Mouse (Mus musculus): Measurements from ENCODE around the gene Nwd2. TPM values are rescaled to one million over a fixed set of nuclear protein-coding genes. Genes with fewer than 3 reads are reported as not detected.

Nwd2 gene
- polyA plus RNA-seq, 1 experiment from 2014 or later, result 21.8 TPM

DNA sequence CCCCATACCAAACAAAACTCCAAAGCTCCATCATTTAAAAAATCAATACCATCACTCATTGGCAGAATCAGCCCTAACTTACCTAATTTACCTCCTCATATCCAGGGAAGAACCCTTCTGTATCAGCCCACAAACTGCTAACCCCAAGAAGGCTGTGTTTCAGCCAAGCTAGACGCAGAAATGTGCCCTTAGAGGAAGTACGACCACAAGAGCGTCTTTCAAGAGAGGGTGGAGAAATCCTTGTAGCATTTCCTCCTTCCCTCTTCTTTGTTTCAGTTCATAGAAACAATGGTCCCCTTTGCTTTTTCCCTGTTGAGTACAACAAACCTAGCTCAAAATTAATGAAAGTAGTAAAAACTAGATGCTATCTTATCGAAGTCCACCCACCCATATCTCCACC, 182.2 kb downstream of the Nwd2 start:
- H3K4me3 ChIP-seq (replicated peaks; ENCODE audit: low read length), result no peak overlapping the region
- H3K9ac ChIP-seq, result no peak overlapping the region
- DNase-seq (ENCODE audit: low spot score) (no peak), ATAC-seq (ENCODE audit: low FRiP score) (no peak)
- no peak overlapping the region for H3K4me2 ChIP-seq (replicated peaks)
- 87% methylated on average over 4 of the region's 4 CpGs for WGBS
- H3K27ac ChIP-seq, result no peak overlapping the region
- H3K27me3 ChIP-seq (ENCODE audit: control insufficient read depth, insufficient read depth, low read length), result no peaks in the 10 kb centered on the region
- no peaks in the 10 kb centered on the region for H3K9me3 ChIP-seq (ENCODE audit: control insufficient read depth, low read length)
- no peaks in the 10 kb centered on the region for H3K36me3 ChIP-seq (replicated peaks; ENCODE audit: control insufficient read depth, insufficient read depth)
- no peaks in the 10 kb centered on the region for H3K4me1 ChIP-seq (replicated peaks; ENCODE audit: control insufficient read depth, insufficient read depth, low read length)

DNA sequence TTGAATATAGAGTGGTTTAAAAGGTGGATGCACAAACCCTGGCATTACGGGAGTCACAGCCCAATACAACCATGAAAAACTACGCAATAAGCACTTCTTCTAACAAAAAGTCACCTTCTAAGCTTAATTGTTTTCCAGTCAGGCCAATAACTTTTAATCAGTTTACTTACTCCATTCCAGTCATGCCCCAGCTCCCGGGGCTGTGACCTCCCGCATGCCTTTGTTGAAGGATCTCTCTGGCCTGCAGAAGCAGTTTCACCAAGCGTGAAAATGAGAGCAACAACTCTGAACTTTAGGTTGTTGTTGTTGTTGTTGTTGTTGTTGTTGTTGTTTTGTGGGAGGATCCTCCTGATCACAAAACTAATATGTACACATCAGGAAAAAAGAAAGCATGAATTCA, 185.1 kb downstream of the Nwd2 start:
- WGBS, result 60% methylated on average over 5 of the region's 5 CpGs
- no peak for ATAC-seq (ENCODE audit: low FRiP score)

DNA sequence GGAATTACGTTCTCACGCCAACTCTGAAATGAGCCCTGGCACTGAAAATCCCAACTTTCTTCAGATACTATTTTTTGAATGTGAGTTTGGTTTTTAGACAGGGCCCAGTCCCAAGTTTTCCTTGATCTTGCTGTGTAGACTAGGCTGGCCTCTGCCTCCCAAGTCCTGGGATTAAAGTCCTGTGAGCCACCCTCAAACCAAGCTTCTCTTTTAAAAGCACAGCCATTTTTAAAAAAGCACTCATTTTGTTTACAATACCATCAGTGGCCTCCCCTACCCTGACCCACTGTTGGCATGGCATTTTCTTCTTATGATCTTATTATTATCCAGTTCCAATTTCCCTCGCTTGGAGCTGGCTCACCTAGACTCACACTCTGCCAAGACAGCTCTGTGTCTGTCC, 185.5 kb downstream of the Nwd2 start:
- DNase-seq (ENCODE audit: low spot score) (no peak), ATAC-seq (ENCODE audit: low FRiP score) (no peak)
- Histone ChIP-seq H3K4me3 (replicated peaks; ENCODE audit: low read length) (no peak overlapping the region), H3K27me3 (ENCODE audit: control insufficient read depth, insufficient read depth, low read length) (no peaks in the 10 kb centered on the region), H3K9me3 (ENCODE audit: control insufficient read depth, low read length) (no peaks in the 10 kb centered on the region), H3K36me3 (replicated peaks; ENCODE audit: control insufficient read depth, insufficient read depth) (no peaks in the 10 kb centered on the region), H3K9ac (no peak overlapping the region), H3K27ac (no peak overlapping the region), H3K4me1 (replicated peaks; ENCODE audit: control insufficient read depth, insufficient read depth, low read length) (no peaks in the 10 kb centered on the region), H3K4me2 (replicated peaks) (no peak overlapping the region)
- 79% methylated on average over 3 of the region's 3 CpGs for WGBS

More for the DNA sequence above, 185.1 kb downstream of the Nwd2 start:
- no peak overlapping the region for H3K27ac ChIP-seq
- H3K9ac ChIP-seq, result no peak overlapping the region
- H3K36me3 ChIP-seq (replicated peaks; ENCODE audit: control insufficient read depth, insufficient read depth), result no peaks in the 10 kb centered on the region
- no peaks in the 10 kb centered on the region for H3K4me1 ChIP-seq (replicated peaks; ENCODE audit: control insufficient read depth, insufficient read depth, low read length)
- no peaks in the 10 kb centered on the region for H3K27me3 ChIP-seq (ENCODE audit: control insufficient read depth, insufficient read depth, low read length)
- no peaks in the 10 kb centered on the region for H3K9me3 ChIP-seq (ENCODE audit: control insufficient read depth, low read length)
- no peak for DNase-seq (ENCODE audit: low spot score)
- H3K4me2 ChIP-seq (replicated peaks), result no peak overlapping the region
- H3K4me3 ChIP-seq (replicated peaks; ENCODE audit: low read length), result no peak overlapping the region

DNA sequence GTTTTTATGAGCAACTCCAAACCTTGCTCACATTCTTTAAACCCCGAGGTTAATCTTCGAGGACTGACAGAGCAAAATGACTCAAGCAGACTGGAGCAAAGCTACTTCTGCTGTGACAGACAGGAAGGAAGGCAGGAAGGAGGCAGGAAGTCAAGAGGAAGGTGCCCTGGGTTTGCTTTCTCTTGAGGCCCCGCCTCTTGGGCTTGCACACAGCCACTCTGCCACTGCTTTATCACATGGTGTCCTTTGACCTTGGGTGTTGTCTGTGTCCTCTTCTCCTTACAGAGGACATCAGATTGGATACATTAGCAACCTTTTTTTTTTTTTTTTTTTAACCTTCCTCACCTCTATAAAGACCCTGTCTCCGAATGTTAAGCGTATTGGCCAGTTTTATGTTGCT, 188.2 kb downstream of the Nwd2 start:
- 85% methylated on average over 5 of the region's 5 CpGs for WGBS
- no peak for DNase-seq (ENCODE audit: low spot score)

DNA sequence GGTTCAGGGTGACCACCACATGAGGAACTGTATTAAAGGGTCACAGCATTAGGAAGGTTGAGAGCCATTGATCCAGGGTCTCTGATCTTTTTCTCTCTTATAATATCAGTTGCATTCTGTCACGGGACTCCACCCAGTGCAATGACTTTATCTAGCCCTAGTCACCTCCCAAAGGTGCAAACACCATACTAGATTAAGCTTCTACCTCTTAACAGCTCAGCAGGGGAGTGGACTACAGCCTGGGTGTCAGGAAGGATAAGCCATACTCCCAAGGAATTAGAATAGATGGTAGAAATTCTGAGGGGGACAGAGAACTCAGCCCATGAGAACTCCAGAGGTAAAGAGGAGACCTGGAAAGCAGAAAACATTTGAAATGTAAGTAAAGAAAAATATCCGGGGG, 188.9 kb downstream of the Nwd2 start:
- 92% methylated on average over 2 of the region's 2 CpGs for WGBS

More for the DNA sequence above, 188.2 kb downstream of the Nwd2 start:
- no peaks in the 10 kb centered on the region for H3K27me3 ChIP-seq (ENCODE audit: control insufficient read depth, insufficient read depth, low read length)
- ATAC-seq (ENCODE audit: low FRiP score), result no peak
- H3K4me3 ChIP-seq (replicated peaks; ENCODE audit: low read length), result no peak overlapping the region
- H3K4me1 ChIP-seq (replicated peaks; ENCODE audit: control insufficient read depth, insufficient read depth, low read length), result no peaks in the 10 kb centered on the region
- H3K4me2 ChIP-seq (replicated peaks), result no peak overlapping the region
- no peaks in the 10 kb centered on the region for H3K9me3 ChIP-seq (ENCODE audit: control insufficient read depth, low read length)
- no peak overlapping the region for H3K9ac ChIP-seq
- H3K27ac ChIP-seq, result no peak overlapping the region
- H3K36me3 ChIP-seq (replicated peaks; ENCODE audit: control insufficient read depth, insufficient read depth), result no peaks in the 10 kb centered on the region

DNA sequence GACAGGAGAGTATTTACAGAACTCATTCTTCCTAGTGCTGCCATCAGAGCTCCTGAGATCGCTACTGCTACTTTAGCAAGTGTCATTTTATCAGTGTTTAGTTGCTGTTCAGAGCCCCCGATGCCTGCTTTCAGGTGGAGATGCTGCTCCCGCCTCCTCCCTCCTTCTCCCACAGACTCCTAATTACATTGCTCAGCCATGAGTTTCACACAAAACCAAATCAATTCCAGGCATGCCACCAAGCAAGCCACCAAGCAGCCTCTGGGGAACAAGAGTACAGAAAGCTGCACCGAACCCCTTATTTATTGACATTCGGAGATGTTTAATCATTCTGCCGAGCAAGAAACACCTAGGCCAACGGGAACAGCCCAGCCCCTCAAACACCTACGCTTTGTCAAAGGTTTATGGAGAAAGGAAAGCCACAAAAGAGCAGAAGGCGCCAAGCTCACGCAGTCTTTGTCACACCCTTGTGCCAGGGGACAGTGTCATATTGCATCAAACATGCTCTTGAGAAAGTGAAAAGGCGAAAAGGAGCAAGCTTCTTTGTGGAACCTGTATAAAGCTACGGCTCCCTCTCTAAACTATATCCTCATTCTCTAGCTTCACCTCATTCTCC, 191.0 kb downstream of the Nwd2 start:
- no peaks in the 10 kb centered on the region for H3K27me3 ChIP-seq (ENCODE audit: control insufficient read depth, insufficient read depth, low read length)
- 66% methylated on average over 12 of the region's 12 CpGs for WGBS
- H3K27ac ChIP-seq, result no peak overlapping the region
- ATAC-seq (ENCODE audit: low FRiP score) (0 out of 2 replicates have a peak, but pooled peaks have one; percentile 55), DNase-seq (ENCODE audit: low spot score) (peak; percentile 29)
- H3K9me3 ChIP-seq (ENCODE audit: control insufficient read depth, low read length), result no peaks in the 10 kb centered on the region
- no peak overlapping the region for H3K4me2 ChIP-seq (replicated peaks)
- no peaks in the 10 kb centered on the region for H3K36me3 ChIP-seq (replicated peaks; ENCODE audit: control insufficient read depth, insufficient read depth)
- no peak overlapping the region for H3K4me3 ChIP-seq (replicated peaks; ENCODE audit: low read length)
- H3K4me1 ChIP-seq (replicated peaks; ENCODE audit: control insufficient read depth, insufficient read depth, low read length), result no peaks in the 10 kb centered on the region
- no peak overlapping the region for H3K9ac ChIP-seq

More for the DNA sequence above, 188.9 kb downstream of the Nwd2 start:
- no peaks in the 10 kb centered on the region for H3K36me3 ChIP-seq (replicated peaks; ENCODE audit: control insufficient read depth, insufficient read depth)
- H3K4me2 ChIP-seq (replicated peaks), result no peak overlapping the region
- H3K9me3 ChIP-seq (ENCODE audit: control insufficient read depth, low read length), result no peaks in the 10 kb centered on the region
- H3K27me3 ChIP-seq (ENCODE audit: control insufficient read depth, insufficient read depth, low read length), result no peaks in the 10 kb centered on the region
- no peak for ATAC-seq (ENCODE audit: low FRiP score)
- H3K4me3 ChIP-seq (replicated peaks; ENCODE audit: low read length), result no peak overlapping the region
- DNase-seq (ENCODE audit: low spot score), result no peak
- no peaks in the 10 kb centered on the region for H3K4me1 ChIP-seq (replicated peaks; ENCODE audit: control insufficient read depth, insufficient read depth, low read length)
- no peak overlapping the region for H3K27ac ChIP-seq
- no peak overlapping the region for H3K9ac ChIP-seq

DNA sequence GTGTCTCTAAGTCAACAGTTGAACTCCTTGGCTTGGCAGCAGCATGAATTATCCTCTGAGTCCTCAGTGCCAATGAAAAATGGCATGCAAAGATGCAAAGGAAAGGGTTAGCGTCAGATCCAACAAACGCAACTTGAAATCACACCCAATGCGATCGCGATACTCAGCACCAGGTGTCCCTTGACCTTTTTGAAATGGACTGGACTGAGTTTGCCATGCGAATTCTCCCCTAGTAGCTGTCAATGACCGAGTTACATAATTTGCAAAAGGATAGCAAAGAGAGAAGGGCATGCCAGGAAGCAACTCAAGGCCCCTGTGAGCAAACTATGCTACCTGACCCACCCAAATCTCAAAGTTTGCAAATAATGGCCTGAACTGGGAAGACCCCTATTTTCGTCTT, 198.2 kb downstream of the Nwd2 start:
- 91% methylated on average over 8 of the region's 8 CpGs for WGBS
- no peak for DNase-seq (ENCODE audit: low spot score)
- H3K4me3 ChIP-seq (replicated peaks; ENCODE audit: low read length), result no peak overlapping the region
- H3K9me3 ChIP-seq (ENCODE audit: control insufficient read depth, low read length), result peaks cover 5% of the 10 kb centered on the region; the same call in 1 of the 2 replicates
- no peak for ATAC-seq (ENCODE audit: low FRiP score)
- no peak overlapping the region for H3K9ac ChIP-seq
- no peak overlapping the region for H3K4me2 ChIP-seq (replicated peaks)
- H3K27me3 ChIP-seq (ENCODE audit: control insufficient read depth, insufficient read depth, low read length), result no peaks in the 10 kb centered on the region
- H3K4me1 ChIP-seq (replicated peaks; ENCODE audit: control insufficient read depth, insufficient read depth, low read length), result no peaks in the 10 kb centered on the region
- no peak overlapping the region for H3K27ac ChIP-seq
- H3K36me3 ChIP-seq (replicated peaks; ENCODE audit: control insufficient read depth, insufficient read depth), result no peaks in the 10 kb centered on the region

DNA sequence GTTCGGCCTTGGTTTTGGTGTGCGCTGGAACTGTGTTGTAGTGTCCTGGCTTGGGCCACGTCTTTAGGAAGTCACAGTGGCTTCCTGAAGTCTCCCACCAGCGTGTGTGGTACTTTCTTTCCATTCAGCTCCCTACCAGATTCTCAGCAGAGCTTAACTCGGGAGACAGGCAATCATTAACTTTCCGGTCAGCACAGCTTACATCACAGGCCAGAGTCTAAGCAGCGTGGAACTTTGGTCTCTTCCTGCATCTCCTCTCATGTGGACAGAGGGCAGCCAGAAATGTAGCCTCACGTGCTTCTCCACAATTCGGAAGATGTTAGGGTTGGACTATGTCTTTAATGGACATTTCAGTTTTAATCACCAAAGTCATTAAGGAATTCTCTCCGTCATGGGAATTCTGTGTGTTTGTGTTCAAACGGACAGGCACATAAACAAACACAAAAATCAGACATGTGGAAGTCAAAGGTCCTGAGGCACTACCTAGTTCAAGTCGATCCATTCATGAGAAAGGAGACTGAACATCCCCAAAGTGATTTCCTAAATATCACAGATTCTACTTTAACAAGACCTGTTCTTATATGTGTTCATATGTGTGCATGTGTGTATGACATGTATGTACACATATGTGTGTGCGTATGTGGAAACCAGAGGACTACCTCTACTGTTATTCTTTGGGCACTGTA, 198.8 kb downstream of the Nwd2 start:
- 88% methylated on average over 13 of the region's 13 CpGs for whole genome bisulfite sequencing
- Histone ChIP-seq H3K4me2 (replicated peaks) (no peak overlapping the region), H3K36me3 (replicated peaks; ENCODE audit: control insufficient read depth, insufficient read depth) (no peaks in the 10 kb centered on the region), H3K4me3 (replicated peaks; ENCODE audit: low read length) (no peak overlapping the region), H3K27ac (no peak overlapping the region), H3K27me3 (ENCODE audit: control insufficient read depth, insufficient read depth, low read length) (no peaks in the 10 kb centered on the region), H3K9ac (no peak overlapping the region), H3K9me3 (ENCODE audit: control insufficient read depth, low read length) (peaks cover 5% of the 10 kb centered on the region; the same call in 1 of the 2 replicates), H3K4me1 (replicated peaks; ENCODE audit: control insufficient read depth, insufficient read depth, low read length) (no peaks in the 10 kb centered on the region)
- ATAC-seq (ENCODE audit: low FRiP score) (no peak), DNase-seq (ENCODE audit: low spot score) (no peak)

DNA sequence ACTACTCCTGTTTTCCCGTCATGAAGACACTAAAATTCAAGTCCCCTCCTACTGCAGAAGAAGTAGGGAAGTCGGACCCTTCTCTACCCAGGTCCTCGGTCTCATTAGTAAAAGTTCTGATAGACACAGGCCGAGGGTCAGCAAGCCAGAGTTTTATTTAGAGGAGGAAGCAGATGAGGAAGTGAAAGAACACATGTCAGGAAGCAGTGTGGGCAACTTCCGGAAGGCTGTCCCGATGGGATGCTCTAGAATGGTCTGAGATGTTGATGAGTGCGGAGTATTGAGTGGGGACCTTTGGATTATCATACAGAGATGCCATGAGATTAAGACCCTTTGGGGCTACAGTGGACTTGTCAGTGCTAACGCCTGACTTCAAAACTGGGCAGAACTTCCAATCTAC, 210.0 kb downstream of the Nwd2 start:
- WGBS, result 92% methylated on average over 8 of the region's 8 CpGs
- DNase-seq (ENCODE audit: low spot score) (no peak), ATAC-seq (ENCODE audit: low FRiP score) (no peak)
- Histone ChIP-seq H3K9me3 (ENCODE audit: control insufficient read depth, low read length) (no peaks in the 10 kb centered on the region), H3K4me1 (replicated peaks; ENCODE audit: control insufficient read depth, insufficient read depth, low read length) (no peaks in the 10 kb centered on the region), H3K36me3 (replicated peaks; ENCODE audit: control insufficient read depth, insufficient read depth) (no peaks in the 10 kb centered on the region), H3K27me3 (ENCODE audit: control insufficient read depth, insufficient read depth, low read length) (no peaks in the 10 kb centered on the region), H3K9ac (no peak overlapping the region), H3K4me2 (replicated peaks) (no peak overlapping the region), H3K4me3 (replicated peaks; ENCODE audit: low read length) (no peak overlapping the region), H3K27ac (no peak overlapping the region)

Data from hindbrain, embryonic 14.5 days (tissue).